Mouse (Mus musculus) thymus, adult 2 months (tissue): ENCODE measurements at regions not wholly inside any gene's neighbourhood (a gene's known extent, or its start where the extent isn't known, plus 50 kb on each side); places are given as distances from the start of the nearest gene placed in this dataset.

Experiments used
- CTCF ChIP-seq: fragments of 200-500 bp; IDR thresholded peaks from 2 replicates; pipeline ENCODE4 v1.5.1; 2012; ENCODE audit warnings: mild to moderate bottlenecking, control low read depth, low read length, moderate library complexity, borderline replicate concordance; ENCODE audit not compliant: control insufficient read depth, poor library complexity, insufficient read depth; ENCODE audit errors: extremely low read depth
- POLR2A ChIP-seq: fragments of 200-500 bp; IDR thresholded peaks from 2 replicates; pipeline ENCODE4 v1.6.1; 2012; ENCODE audit warnings: mild to moderate bottlenecking, low read length, control low read depth, moderate library complexity; ENCODE audit not compliant: control insufficient read depth, poor library complexity, insufficient read depth; ENCODE audit errors: extremely low read depth

GRCm38 (mm10) chr13:31172580-31172979 is 198.6 kb downstream of the Gm5447 start:
- TF ChIP-seq POLR2A (no peak), CTCF (no peak)
